Mouse (Mus musculus) adrenal gland, adult (tissue): Measurements from ENCODE around the gene Ankrd44.

ENCODE experiments used
- DNase-seq, 2 experiments: peaks; one replicate each; pipeline ENCODE4 v3.0.0; 2022 to 2023; ENCODE audit warnings: low spot score in 1 of 2; ENCODE audit not compliant: inconsistent age in 2 of 2

The Ankrd44 gene

GRCm38 (mm10) chr1:54923366-54924308 is 2.5 kb downstream of the Ankrd44 start:
- no peak for DNase-seq

- DNase-seq: no peak
Measured at GRCm38 (mm10) chr1:54922707-54923106, 3.5 kb downstream of the Ankrd44 start.

- DNase-seq: no peak
Measured at GRCm38 (mm10) chr1:54922025-54922574, 4.1 kb downstream of the Ankrd44 start.

GRCm38 (mm10) chr1:54920132-54920531 is 6.1 kb downstream of the Ankrd44 start:
- DNase-seq: no peak

GRCm38 (mm10) chr1:54916456-54916855 is 9.7 kb downstream of the Ankrd44 start:
- DNase-seq: no peak

GRCm38 (mm10) chr1:54914387-54914786 is 11.8 kb downstream of the Ankrd44 start:
- DNase-seq: no peak

GRCm38 (mm10) chr1:54913379-54913873 is 12.8 kb downstream of the Ankrd44 start:
- DNase-seq: no peak

GRCm38 (mm10) chr1:54913063-54913335 is 13.2 kb downstream of the Ankrd44 start:
- no peak for DNase-seq

- DNase-seq: peak in 1 of 2 experiments; percentile 57
Measured at GRCm38 (mm10) chr1:54912290-54913062, 13.7 kb downstream of the Ankrd44 start.

GRCm38 (mm10) chr1:54911256-54911610 is 15.0 kb downstream of the Ankrd44 start:
- no peak for DNase-seq

- DNase-seq: no peak
Measured at GRCm38 (mm10) chr1:54910489-54911255, 15.5 kb downstream of the Ankrd44 start.

- DNase-seq: no peak
Measured at GRCm38 (mm10) chr1:54908786-54909185, 17.4 kb downstream of the Ankrd44 start.

GRCm38 (mm10) chr1:54907066-54907639 is 19.0 kb downstream of the Ankrd44 start:
- DNase-seq: no peak

GRCm38 (mm10) chr1:54906322-54906721 is 19.9 kb downstream of the Ankrd44 start:
- no peak for DNase-seq

GRCm38 (mm10) chr1:54905632-54906031 is 20.6 kb downstream of the Ankrd44 start:
- no peak for DNase-seq

GRCm38 (mm10) chr1:54904165-54904564 is 22.0 kb downstream of the Ankrd44 start:
- no peak for DNase-seq

GRCm38 (mm10) chr1:54902689-54903246 is 23.4 kb downstream of the Ankrd44 start:
- DNase-seq: no peak

- no peak for DNase-seq
Measured at GRCm38 (mm10) chr1:54901084-54901483, 25.1 kb downstream of the Ankrd44 start.

GRCm38 (mm10) chr1:54899247-54899646 is 26.9 kb downstream of the Ankrd44 start:
- DNase-seq: no peak

- no peak for DNase-seq
Measured at GRCm38 (mm10) chr1:54898656-54899084, 27.5 kb downstream of the Ankrd44 start.
